Mouse (Mus musculus) C2C12 (cell line): ENCODE measurements around the gene Nfix.

Experiments used
- CTCF ChIP-seq: IDR thresholded peaks from one replicate; pipeline ENCODE4 v1.5.1; 2011; ENCODE audit not compliant: control insufficient read depth, insufficient read depth, insufficient read length
- MYOD1 ChIP-seq: IDR thresholded peaks from one replicate; pipeline ENCODE4 v1.6.1; 2011; ENCODE audit warnings: low read depth; ENCODE audit not compliant: control insufficient read depth, insufficient read length
- MYOG ChIP-seq: IDR thresholded peaks from one replicate; pipeline ENCODE4 v1.6.1; 2011; ENCODE audit not compliant: control insufficient read depth, insufficient read length; ENCODE audit errors: extremely low read depth

DNA sequence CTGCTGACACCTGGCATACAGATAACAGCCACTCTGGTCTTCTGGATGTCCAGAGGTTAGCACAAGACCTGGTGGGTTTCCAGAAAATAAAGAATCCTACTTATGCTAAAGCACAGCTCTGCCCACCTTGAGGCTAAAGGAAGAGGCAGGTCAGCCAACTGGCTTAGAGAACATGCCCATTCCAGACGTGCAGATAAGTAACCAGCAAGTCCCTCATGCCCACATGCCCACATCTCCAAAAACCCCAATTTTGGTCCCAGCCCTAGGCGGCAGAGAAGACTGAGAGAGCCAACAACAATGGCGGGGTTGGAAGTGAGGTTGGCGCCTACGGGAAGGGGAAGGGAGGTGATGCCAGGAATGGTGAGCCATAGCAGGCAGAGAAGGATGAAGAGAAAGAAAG, 10.8 kb downstream of the Nfix start:
- TF ChIP-seq MYOD1, result no peak
- TF ChIP-seq CTCF, result no peak
- TF ChIP-seq MYOG, result no peak
